Mouse (Mus musculus): ENCODE results near the gene Ldlrap1. TPM values are rescaled to one million over a fixed set of nuclear protein-coding genes. Genes with fewer than 3 reads are reported as not detected.

Gene Ldlrap1
- polyA plus RNA-seq, 1 experiment from 2014 or later = 26.7 TPM

DNA sequence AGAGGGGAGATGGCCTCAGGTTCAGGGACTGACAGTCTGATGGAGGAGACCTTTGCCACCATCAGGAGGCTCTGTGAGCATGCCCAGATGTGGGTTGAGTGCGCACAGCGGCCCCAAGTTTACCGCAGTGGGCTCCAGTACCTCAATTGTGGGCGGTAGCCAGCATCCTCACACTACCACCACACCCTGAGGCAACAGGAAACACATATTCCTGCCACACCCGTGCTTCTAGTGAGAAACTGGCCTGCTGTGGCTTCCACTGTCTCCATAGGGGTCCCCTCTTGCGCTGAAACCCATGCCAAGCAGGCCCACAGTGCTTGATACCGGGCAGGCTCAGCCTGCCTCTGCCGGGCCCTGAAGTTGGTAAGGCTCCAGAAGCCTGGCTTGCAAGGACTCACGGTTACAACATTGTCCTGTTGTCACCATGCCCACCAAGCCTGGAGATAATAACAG lies 33.2 kb downstream of the Ldlrap1 start:
- peak overlapping the region; percentile 94 for H3K27ac ChIP-seq (ENCODE audit: low read length)
- H3K27me3 ChIP-seq (ENCODE audit: control insufficient read depth, insufficient read depth, low read length) = no peaks in the 10 kb centered on the region
- H3K9me3 ChIP-seq (replicated peaks; ENCODE audit: control insufficient read depth, low read length) = no peaks in the 10 kb centered on the region
- ATAC-seq (ENCODE audit: insufficient read depth, low FRiP score) = peak; percentile 35; the same call in 1 of the 2 replicates
- peak overlapping the region; percentile 45 for H3K4me2 ChIP-seq (ENCODE audit: low read depth, low read length)
- 41% methylated on average over 9 of the region's 9 CpGs for WGBS
- H3K36me3 ChIP-seq (ENCODE audit: control insufficient read depth, insufficient read depth, low read length) = no peaks in the 10 kb centered on the region
- H3K4me1 ChIP-seq (ENCODE audit: control insufficient read depth, insufficient read depth, low read length) = peaks cover 33% of the 10 kb centered on the region
- H3K9ac ChIP-seq (ENCODE audit: low read length) = peak overlapping the region; percentile 60
- peak overlapping the region; percentile 6; the same call in 1 of the 2 replicates for H3K4me3 ChIP-seq (replicated peaks; ENCODE audit: low read length)

DNA sequence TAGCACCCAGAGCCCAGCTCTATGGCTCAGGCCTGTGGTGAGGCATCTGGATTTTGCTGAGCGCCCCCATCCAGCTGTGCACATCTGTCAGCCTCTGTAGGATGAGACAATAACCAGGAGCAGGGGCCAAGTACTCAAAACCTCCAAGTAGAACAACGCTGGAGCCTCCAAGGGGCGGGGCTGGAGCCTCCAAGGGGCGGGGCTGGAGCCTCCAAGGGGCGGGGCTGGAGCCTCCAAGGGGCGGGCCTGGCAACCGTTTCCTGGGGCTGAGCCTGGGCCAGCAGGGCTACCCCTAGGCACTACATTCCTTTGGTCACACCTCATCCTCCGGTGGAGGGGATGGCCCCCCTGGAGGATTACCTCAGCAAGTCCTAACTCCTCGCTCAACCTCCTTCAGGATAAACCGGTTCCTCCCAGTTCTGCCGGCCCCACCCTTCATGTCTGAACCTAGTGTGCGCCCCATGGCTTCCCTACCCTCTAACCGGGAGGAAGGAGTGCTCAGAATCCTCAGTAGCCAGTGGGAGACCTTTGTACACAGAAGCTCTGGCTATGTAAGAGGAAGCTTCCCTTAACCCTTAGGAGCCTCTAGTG lies 33.7 kb downstream of the Ldlrap1 start:
- no peaks in the 10 kb centered on the region for H3K36me3 ChIP-seq (ENCODE audit: control insufficient read depth, insufficient read depth, low read length)
- ATAC-seq (ENCODE audit: insufficient read depth, low FRiP score) = peak; percentile 93
- peak overlapping the region; percentile 94 for H3K27ac ChIP-seq (ENCODE audit: low read length)
- peak overlapping the region; percentile 60 for H3K9ac ChIP-seq (ENCODE audit: low read length)
- peaks cover 33% of the 10 kb centered on the region for H3K4me1 ChIP-seq (ENCODE audit: control insufficient read depth, insufficient read depth, low read length)
- H3K4me3 ChIP-seq (replicated peaks; ENCODE audit: low read length) = peak overlapping the region; percentile 6; the same call in 1 of the 2 replicates
- H3K9me3 ChIP-seq (replicated peaks; ENCODE audit: control insufficient read depth, low read length) = no peaks in the 10 kb centered on the region
- H3K27me3 ChIP-seq (ENCODE audit: control insufficient read depth, insufficient read depth, low read length) = no peaks in the 10 kb centered on the region
- WGBS = 4% methylated on average over 13 of the region's 13 CpGs
- peak overlapping the region; percentile 45 for H3K4me2 ChIP-seq (ENCODE audit: low read depth, low read length)

GRCm38 (mm10) chr4:134733371-134733770 lies 34.5 kb downstream of the Ldlrap1 start:
- Histone ChIP-seq H3K4me3 (replicated peaks; ENCODE audit: low read length) (no peak overlapping the region), H3K27me3 (ENCODE audit: control insufficient read depth, insufficient read depth, low read length) (no peaks in the 10 kb centered on the region), H3K9me3 (replicated peaks; ENCODE audit: control insufficient read depth, low read length) (no peaks in the 10 kb centered on the region), H3K27ac (ENCODE audit: low read length) (peak overlapping the region; percentile 73), H3K4me1 (ENCODE audit: control insufficient read depth, insufficient read depth, low read length) (peaks cover 33% of the 10 kb centered on the region), H3K9ac (ENCODE audit: low read length) (0 out of 2 replicates have a peak overlapping the region, but pooled peaks have one; percentile 31), H3K4me2 (ENCODE audit: low read depth, low read length) (no peak overlapping the region), H3K36me3 (ENCODE audit: control insufficient read depth, insufficient read depth, low read length) (no peaks in the 10 kb centered on the region)
- no peak for ATAC-seq (ENCODE audit: insufficient read depth, low FRiP score)
- 60% methylated on average over 9 of the region's 9 CpGs for WGBS

DNA sequence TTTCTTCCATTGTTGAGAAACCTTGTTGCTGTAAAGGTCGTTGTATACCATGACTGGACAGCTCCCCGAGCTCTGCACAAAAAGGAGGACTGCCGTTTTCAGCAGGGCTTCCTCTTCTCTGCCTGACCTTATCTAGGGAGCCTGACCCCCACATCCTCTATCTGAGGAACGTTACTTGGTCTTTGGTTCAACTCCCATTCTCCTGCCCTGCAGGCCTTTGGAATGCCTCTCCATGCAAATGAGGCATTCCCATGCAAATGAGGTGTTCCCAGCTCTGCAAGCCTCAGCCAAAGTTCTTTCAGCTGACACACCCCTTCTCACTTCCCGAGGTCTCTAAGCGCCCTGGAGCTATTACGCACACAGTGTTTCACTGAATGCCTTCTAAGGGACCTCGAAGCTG lies 37.7 kb downstream of the Ldlrap1 start:
- H3K27ac ChIP-seq (ENCODE audit: low read length) = no peak overlapping the region
- H3K4me2 ChIP-seq (ENCODE audit: low read depth, low read length) = 0 out of 2 replicates have a peak overlapping the region, but pooled peaks have one; percentile 3
- H3K9ac ChIP-seq (ENCODE audit: low read length) = 0 out of 2 replicates have a peak overlapping the region, but pooled peaks have one; percentile 29
- no peak for ATAC-seq (ENCODE audit: insufficient read depth, low FRiP score)
- no peak overlapping the region for H3K4me3 ChIP-seq (replicated peaks; ENCODE audit: low read length)
- H3K36me3 ChIP-seq (ENCODE audit: control insufficient read depth, insufficient read depth, low read length) = no peaks in the 10 kb centered on the region
- no peaks in the 10 kb centered on the region for H3K27me3 ChIP-seq (ENCODE audit: control insufficient read depth, insufficient read depth, low read length)
- WGBS = 8% methylated on average over 8 of the region's 8 CpGs
- peaks cover 32% of the 10 kb centered on the region for H3K4me1 ChIP-seq (ENCODE audit: control insufficient read depth, insufficient read depth, low read length)
- H3K9me3 ChIP-seq (replicated peaks; ENCODE audit: control insufficient read depth, low read length) = no peaks in the 10 kb centered on the region

GRCm38 (mm10) chr4:134725735-134726345 lies 42.0 kb downstream of the Ldlrap1 start:
- no peak overlapping the region for H3K4me2 ChIP-seq (ENCODE audit: low read depth, low read length)
- WGBS = 70% methylated on average over 13 of the region's 13 CpGs
- H3K4me3 ChIP-seq (replicated peaks; ENCODE audit: low read length) = no peak overlapping the region
- peaks cover 15% of the 10 kb centered on the region for H3K4me1 ChIP-seq (ENCODE audit: control insufficient read depth, insufficient read depth, low read length)
- peak; percentile 23; the same call in 1 of the 2 replicates for ATAC-seq (ENCODE audit: insufficient read depth, low FRiP score)
- no peaks in the 10 kb centered on the region for H3K36me3 ChIP-seq (ENCODE audit: control insufficient read depth, insufficient read depth, low read length)
- H3K9ac ChIP-seq (ENCODE audit: low read length) = 0 out of 2 replicates have a peak overlapping the region, but pooled peaks have one; percentile 15
- no peak overlapping the region; the same call in 1 of the 2 replicates for H3K27ac ChIP-seq (ENCODE audit: low read length)
- H3K9me3 ChIP-seq (replicated peaks; ENCODE audit: control insufficient read depth, low read length) = no peaks in the 10 kb centered on the region
- H3K27me3 ChIP-seq (ENCODE audit: control insufficient read depth, insufficient read depth, low read length) = no peaks in the 10 kb centered on the region

DNA sequence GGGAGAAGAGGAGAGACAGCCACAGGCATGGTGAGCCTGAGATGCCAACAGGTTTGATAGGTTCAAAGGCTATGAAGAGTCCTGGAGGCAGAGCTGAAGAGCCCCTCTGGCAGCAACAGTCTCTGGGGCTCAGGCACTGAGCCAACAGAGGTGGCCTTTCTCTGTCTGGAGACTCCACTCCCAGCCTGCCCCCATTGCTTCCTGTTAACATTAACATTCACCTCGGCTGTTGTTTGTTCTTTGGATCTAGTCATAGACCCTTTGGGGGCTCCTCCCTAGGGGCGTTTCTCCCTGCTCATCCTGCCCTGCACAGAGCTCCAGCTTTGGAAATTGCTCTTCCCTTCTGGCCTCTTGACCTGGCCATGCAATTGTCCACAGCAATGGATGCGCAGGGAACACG lies 42.9 kb downstream of the Ldlrap1 start:
- H3K4me3 ChIP-seq (replicated peaks; ENCODE audit: low read length) = no peak overlapping the region
- no peak for ATAC-seq (ENCODE audit: insufficient read depth, low FRiP score)
- peak overlapping the region; percentile 15; the same call in 1 of the 2 replicates for H3K9ac ChIP-seq (ENCODE audit: low read length)
- no peak overlapping the region for H3K4me2 ChIP-seq (ENCODE audit: low read depth, low read length)
- H3K9me3 ChIP-seq (replicated peaks; ENCODE audit: control insufficient read depth, low read length) = no peaks in the 10 kb centered on the region
- H3K27me3 ChIP-seq (ENCODE audit: control insufficient read depth, insufficient read depth, low read length) = no peaks in the 10 kb centered on the region
- no peaks in the 10 kb centered on the region for H3K36me3 ChIP-seq (ENCODE audit: control insufficient read depth, insufficient read depth, low read length)
- WGBS = 33% methylated on average over 4 of the region's 4 CpGs
- no peak overlapping the region for H3K27ac ChIP-seq (ENCODE audit: low read length)
- peaks cover 9% of the 10 kb centered on the region for H3K4me1 ChIP-seq (ENCODE audit: control insufficient read depth, insufficient read depth, low read length)

- no peak for ATAC-seq (ENCODE audit: insufficient read depth, low FRiP score)
- H3K36me3 ChIP-seq (ENCODE audit: control insufficient read depth, insufficient read depth, low read length) = no peaks in the 10 kb centered on the region
- peaks cover 6% of the 10 kb centered on the region for H3K4me1 ChIP-seq (ENCODE audit: control insufficient read depth, insufficient read depth, low read length)
- no peak overlapping the region for H3K9ac ChIP-seq (ENCODE audit: low read length)
- no peaks in the 10 kb centered on the region for H3K9me3 ChIP-seq (replicated peaks; ENCODE audit: control insufficient read depth, low read length)
- H3K4me2 ChIP-seq (ENCODE audit: low read depth, low read length) = no peak overlapping the region
- WGBS = 64% methylated on average over 3 of the region's 3 CpGs
- H3K4me3 ChIP-seq (replicated peaks; ENCODE audit: low read length) = no peak overlapping the region
- H3K27ac ChIP-seq (ENCODE audit: low read length) = no peak overlapping the region
- H3K27me3 ChIP-seq (ENCODE audit: control insufficient read depth, insufficient read depth, low read length) = no peaks in the 10 kb centered on the region
Measured at GRCm38 (mm10) chr4:134723251-134723650, 44.6 kb downstream of the Ldlrap1 start.

DNA sequence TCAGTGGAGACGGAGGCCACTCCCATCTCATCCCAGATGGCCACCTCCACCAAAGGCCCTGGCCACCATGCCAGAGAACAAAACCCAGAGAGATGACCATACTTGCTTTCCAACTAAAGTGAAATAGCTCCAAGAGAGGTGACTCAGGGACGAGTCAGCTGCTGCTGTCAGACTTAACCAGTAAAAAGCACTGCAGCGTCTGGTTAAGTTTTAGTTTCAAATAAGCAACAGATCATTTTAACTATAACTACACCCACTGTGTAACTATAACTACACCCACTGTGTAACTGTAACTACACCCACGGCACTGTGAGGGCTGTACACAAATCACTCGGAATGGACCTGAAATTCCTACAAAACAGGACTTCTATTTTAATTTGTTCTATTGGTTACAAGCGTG lies 46.7 kb downstream of the Ldlrap1 start:
- no peak for ATAC-seq (ENCODE audit: insufficient read depth, low FRiP score)
- Histone ChIP-seq H3K4me3 (replicated peaks; ENCODE audit: low read length) (no peak overlapping the region), H3K27me3 (ENCODE audit: control insufficient read depth, insufficient read depth, low read length) (no peaks in the 10 kb centered on the region), H3K4me1 (ENCODE audit: control insufficient read depth, insufficient read depth, low read length) (peaks cover 6% of the 10 kb centered on the region), H3K27ac (ENCODE audit: low read length) (no peak overlapping the region), H3K9ac (ENCODE audit: low read length) (no peak overlapping the region), H3K9me3 (replicated peaks; ENCODE audit: control insufficient read depth, low read length) (no peaks in the 10 kb centered on the region), H3K4me2 (ENCODE audit: low read depth, low read length) (no peak overlapping the region), H3K36me3 (ENCODE audit: control insufficient read depth, insufficient read depth, low read length) (no peaks in the 10 kb centered on the region)
- 75% methylated on average over 6 of the region's 6 CpGs for WGBS

DNA sequence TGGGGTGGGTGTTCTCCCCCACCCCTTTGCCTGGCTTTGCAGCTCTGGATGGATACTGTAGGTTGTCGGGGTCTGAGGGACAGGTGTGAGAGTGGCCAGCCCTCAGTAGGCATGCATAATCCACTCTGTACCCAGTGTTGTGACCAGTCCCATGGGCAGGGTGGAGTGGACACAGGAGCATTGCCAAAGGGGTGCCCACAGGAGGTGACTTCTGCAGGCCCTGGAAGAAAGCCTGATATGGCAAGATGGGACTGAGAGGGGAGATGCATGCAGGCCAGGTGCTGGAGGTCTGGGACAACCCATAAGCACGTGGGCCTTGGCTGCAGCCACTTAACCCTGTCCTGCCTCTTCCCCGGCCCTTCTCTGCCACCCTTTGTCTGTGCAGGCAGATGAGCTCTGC lies 47.5 kb downstream of the Ldlrap1 start:
- 67% methylated on average over 3 of the region's 3 CpGs for WGBS
- Histone ChIP-seq H3K27ac (ENCODE audit: low read length) (no peak overlapping the region), H3K9ac (ENCODE audit: low read length) (no peak overlapping the region), H3K4me1 (ENCODE audit: control insufficient read depth, insufficient read depth, low read length) (peaks cover 6% of the 10 kb centered on the region), H3K4me2 (ENCODE audit: low read depth, low read length) (no peak overlapping the region), H3K9me3 (replicated peaks; ENCODE audit: control insufficient read depth, low read length) (no peaks in the 10 kb centered on the region), H3K27me3 (ENCODE audit: control insufficient read depth, insufficient read depth, low read length) (no peaks in the 10 kb centered on the region), H3K36me3 (ENCODE audit: control insufficient read depth, insufficient read depth, low read length) (no peaks in the 10 kb centered on the region), H3K4me3 (replicated peaks; ENCODE audit: low read length) (no peak overlapping the region)
- no peak for ATAC-seq (ENCODE audit: insufficient read depth, low FRiP score)
